ENCODE assay signal across 11 mouse cellular contexts in the genomic region with DNA sequence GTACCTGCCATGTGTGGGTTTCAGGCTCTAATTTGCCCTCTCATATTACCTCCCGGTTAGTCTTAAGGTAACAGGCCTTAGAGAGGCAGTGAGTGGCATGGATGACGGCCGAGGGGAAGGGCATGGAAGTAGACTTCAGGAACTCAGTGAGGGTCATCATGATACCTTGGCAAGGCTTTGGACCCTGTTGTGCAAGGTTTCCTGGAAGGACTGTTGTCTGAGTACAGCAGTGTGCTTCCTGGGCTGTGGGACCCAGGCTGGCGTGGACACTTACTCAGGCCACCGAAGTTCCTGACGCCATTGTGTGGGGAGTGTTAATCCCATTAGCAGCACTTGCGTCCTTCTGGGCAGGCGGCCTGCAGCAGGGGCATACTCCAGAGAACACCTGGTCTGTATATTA. TPM values are rescaled to one million over a fixed set of nuclear protein-coding genes. Genes with fewer than 3 reads are reported as not detected.
DNase-seq lines count a peak whose midpoint lies in the region; ATAC-seq and TF ChIP-seq lines count a peak whose summit lies in the region.
"Had no signal": no experiment of that assay in that cellular context is flagged by ENCODE, and none has a peak within 500 bp of the region (broad histone marks: within the 10 kb centered on the region; RNA-seq: fewer than 3 reads in every experiment).

No protein-coding gene starts in this region.

- no peak overlapping the region for H3K4me3 ChIP-seq in liver, embryonic 12.5 days
- no peak overlapping the region for H3K4me3 ChIP-seq in liver, embryonic 11.5 days (ENCODE audit: low read depth, low read length)
- H3K4me3 ChIP-seq in hindbrain, postnatal 0 days (ENCODE audit: low read length): no peak overlapping the region
- no peak overlapping the region for H3K4me3 ChIP-seq in olfactory bulb, adult 2 months (ENCODE audit: insufficient read depth, low read depth, low read length)
- H3K4me3 ChIP-seq: liver, embryonic 13.5 days had no signal

- peak; percentile 95 for DNase-seq in heart, adult 11 months
- no peak for DNase-seq in heart, postnatal 4 days
- no peak for DNase-seq in liver, embryonic 11.5 days (ENCODE audit: low spot score)
- DNase-seq in hindbrain, postnatal 0 days (ENCODE audit: low spot score): no peak
- no peak for DNase-seq in left cerebral cortex, postnatal 36 days (ENCODE audit: low spot score in 2 of 2)
- no peak for DNase-seq in layer of hippocampus, postnatal 25 days (ENCODE audit: extremely low spot score in 1 of 2, low spot score in 1 of 2)
- DNase-seq: kidney, adult 9 months; liver, embryonic 13.5 days; right cerebral cortex, adult 18-20 months had no signal

- 87% methylated on average over 8 of the region's 8 CpGs for WGBS in liver, embryonic 12.5 days (ENCODE audit: insufficient replicate concordance)
- WGBS in liver, embryonic 11.5 days: 91% methylated on average over 8 of the region's 8 CpGs
- WGBS in hindbrain, postnatal 0 days: 71% methylated on average over 8 of the region's 8 CpGs
- 58% methylated on average over 8 of the region's 8 CpGs for WGBS in olfactory bulb, adult 2 months

- intact Hi-C loops in left cerebral cortex, postnatal 36 days (cut with DNase I): no loop called here

- no peaks in the 10 kb centered on the region for H3K9me3 ChIP-seq in liver, embryonic 12.5 days (replicated peaks)
- no peaks in the 10 kb centered on the region for H3K9me3 ChIP-seq in liver, embryonic 11.5 days (ENCODE audit: control insufficient read depth, low read length)
- no peaks in the 10 kb centered on the region for H3K9me3 ChIP-seq in hindbrain, postnatal 0 days (ENCODE audit: low read length)
- H3K9me3 ChIP-seq: liver, embryonic 13.5 days had no signal

- TF ChIP-seq POLR2A in olfactory bulb, adult 2 months (IDR thresholded peaks at IDR 0.05; ENCODE audit: insufficient read depth, low read depth, low read length): no peak

- no peak for TF ChIP-seq CTCF in hindbrain, postnatal 0 days (IDR thresholded peaks at IDR 0.05; ENCODE audit: low read depth)
- no peak for TF ChIP-seq CTCF in olfactory bulb, adult 2 months (IDR thresholded peaks at IDR 0.05; ENCODE audit: insufficient read depth, low read depth, low read length)

- H3K36me3 ChIP-seq in liver, embryonic 12.5 days: 0 out of 2 replicates have a peak, but pooled peaks cover 9% of the 10 kb centered on the region
- no peaks in the 10 kb centered on the region for H3K36me3 ChIP-seq in liver, embryonic 11.5 days (ENCODE audit: control insufficient read depth, insufficient read depth, low read length)
- no peaks in the 10 kb centered on the region for H3K36me3 ChIP-seq in hindbrain, postnatal 0 days (ENCODE audit: insufficient read depth, low read length)

- no peak overlapping the region for H3K9ac ChIP-seq in liver, embryonic 12.5 days
- H3K9ac ChIP-seq in liver, embryonic 11.5 days (ENCODE audit: low read depth, low read length): no peak overlapping the region
- H3K9ac ChIP-seq in hindbrain, postnatal 0 days (replicated peaks; ENCODE audit: low read length): 0 out of 2 replicates have a peak overlapping the region, but pooled peaks have one; percentile 33
- H3K9ac ChIP-seq: liver, embryonic 13.5 days had no signal

- H3K4me2 ChIP-seq in liver, embryonic 12.5 days: no peak overlapping the region
- no peak overlapping the region for H3K4me2 ChIP-seq in liver, embryonic 11.5 days
- H3K4me2 ChIP-seq in hindbrain, postnatal 0 days (ENCODE audit: low read depth, low read length): no peak overlapping the region
- H3K4me2 ChIP-seq: liver, embryonic 13.5 days had no signal

- H3K27ac ChIP-seq in liver, embryonic 12.5 days: no peak overlapping the region
- no peak overlapping the region; the same call in 1 of the 2 replicates for H3K27ac ChIP-seq in liver, embryonic 11.5 days (ENCODE audit: low read depth, low read length)
- H3K27ac ChIP-seq in hindbrain, postnatal 0 days: peak overlapping the region; percentile 60
- H3K27ac ChIP-seq in olfactory bulb, adult 2 months (ENCODE audit: insufficient read depth, low read depth, low read length): peak overlapping the region; percentile 59

- no peaks in the 10 kb centered on the region for H3K27me3 ChIP-seq in liver, embryonic 12.5 days (replicated peaks)
- H3K27me3 ChIP-seq in liver, embryonic 11.5 days (replicated peaks; ENCODE audit: control insufficient read depth, insufficient read depth, low read length): no peaks in the 10 kb centered on the region
- H3K27me3 ChIP-seq in hindbrain, postnatal 0 days (ENCODE audit: insufficient read depth, low read length): no peaks in the 10 kb centered on the region
- H3K27me3 ChIP-seq: liver, embryonic 13.5 days had no signal

- H3K4me1 ChIP-seq in liver, embryonic 12.5 days: peaks cover 29% of the 10 kb centered on the region
- peaks cover 30% of the 10 kb centered on the region for H3K4me1 ChIP-seq in liver, embryonic 11.5 days (replicated peaks; ENCODE audit: control insufficient read depth, insufficient read depth, low read length)
- peaks cover 21% of the 10 kb centered on the region; the same call in 1 of the 2 replicates for H3K4me1 ChIP-seq in hindbrain, postnatal 0 days (ENCODE audit: insufficient read depth, low read length)
- H3K4me1 ChIP-seq in olfactory bulb, adult 2 months (ENCODE audit: control insufficient read depth, insufficient read depth, low read length): peaks cover 64% of the 10 kb centered on the region

- peak; percentile 14; the same call in 1 of the 2 replicates for ATAC-seq in liver, embryonic 12.5 days
- ATAC-seq in liver, embryonic 11.5 days (replicated peaks; ENCODE audit: low FRiP score): no peak
- no peak for ATAC-seq in hindbrain, postnatal 0 days

RNA-seq across cellular contexts. Expression of gene Sec14l1, which starts 15.1 kb away (rescaled TPM):
- 10 to 100 TPM; 78.4 to 81.7 TPM for total RNA-seq in heart, postnatal 4 days (2021)
- polyA plus RNA-seq in liver, embryonic 12.5 days (2016; fragmentation: Nextera tagmentation; extraction: Ambion mirVana): 26.9 and 27.5 TPM in 2 replicates
- polyA plus RNA-seq in liver, embryonic 11.5 days (2014; fragmentation: Nextera tagmentation; extraction: Ambion mirVana): 20.9 and 22.8 TPM in 2 replicates
- total RNA-seq in hindbrain, postnatal 0 days (2014; rRNA removed): 69.1 and 74.1 TPM in 2 replicates
- polyA plus RNA-seq in hindbrain, postnatal 0 days (2015; fragmentation: Nextera tagmentation; extraction: Ambion mirVana): 47.0 and 47.3 TPM in 2 replicates
- not detected in 2 replicates for polyA plus RNA-seq in olfactory bulb, adult 2 months (2012; ENCODE audit: insufficient read depth, insufficient read length, low replicate concordance, missing spikeins)
- total RNA-seq in left cerebral cortex, postnatal 36 days (2021): 100 to 1,000 TPM; 210 to 217 TPM
- 100 to 1,000 TPM; 216 to 234 TPM for total RNA-seq in layer of hippocampus, postnatal 25 days (2021)

Comparison
In these comparisons a context has a peak if more than half of its experiments do, and no peak if none do; other contexts are left out.
1. H3K27ac ChIP-seq: peak in hindbrain, postnatal 0 days (single experiment) and olfactory bulb, adult 2 months (single experiment); none in liver, embryonic 12.5 days (single experiment) and liver, embryonic 11.5 days (single experiment).